Mouse (Mus musculus) bone marrow, adult 2 months (tissue): ENCODE measurements around the gene Ttll1.

Source experiments
- CTCF ChIP-seq: fragments of 200-500 bp; IDR thresholded peaks from 2 replicates; pipeline ENCODE4 v1.5.1; 2011; ENCODE audit warnings: low read length, control low read depth; ENCODE audit not compliant: control insufficient read depth, insufficient read depth
- POLR2A ChIP-seq: fragments of 200-500 bp; IDR thresholded peaks from 2 replicates; pipeline ENCODE4 v1.6.1; 2011; ENCODE audit warnings: low read depth, mild to moderate bottlenecking, control low read depth, low read length, borderline replicate concordance; ENCODE audit not compliant: control insufficient read depth

- TF ChIP-seq CTCF: no peak
- no peak for TF ChIP-seq POLR2A
Observed at GRCm38 (mm10) chr15:83474466-83474836, 36.2 kb downstream of the Ttll1 start.
